In genomic region chr1:51288755-51289619, GRCm38 (mm10) we compare ENCODE assay signal across 8 mouse cellular contexts. TPM values are rescaled to one million over a fixed set of nuclear protein-coding genes. Genes with fewer than 3 reads are reported as not detected.
DNase-seq lines count a peak whose midpoint lies in the region; ATAC-seq and TF ChIP-seq lines count a peak whose summit lies in the region.

Gene Cavin2 (plus strand): TSS chr1:51289126.

- no peak for TF ChIP-seq POLR2A in CH12.LX (IDR thresholded peaks at IDR 0.05; ENCODE audit: low read depth, low read length)
- peak; percentile 66; the same call in 1 of the 2 replicates for TF ChIP-seq POLR2A in lung, adult 2 months (IDR thresholded peaks at IDR 0.05; ENCODE audit: borderline replicate concordance, extremely low read depth, low read depth, low read length)

- no peaks in the 10 kb centered on the region for H3K79me2 ChIP-seq in CH12.LX (replicated peaks; ENCODE audit: control insufficient read depth, extremely low read depth, insufficient read depth, poor library complexity, severe bottlenecking)

- no peaks in the 10 kb centered on the region for H3K9me3 ChIP-seq in CH12.LX (replicated peaks; ENCODE audit: low read length)
- no peaks in the 10 kb centered on the region for H3K9me3 ChIP-seq in intestine, embryonic 16.5 days (ENCODE audit: control insufficient read depth, low read length)
- H3K9me3 ChIP-seq in stomach, embryonic 16.5 days (replicated peaks; ENCODE audit: control insufficient read depth, low read length): no peaks in the 10 kb centered on the region

- no peaks in the 10 kb centered on the region for H3K27me3 ChIP-seq in CH12.LX (replicated peaks)
- H3K27me3 ChIP-seq in intestine, embryonic 16.5 days (replicated peaks; ENCODE audit: control insufficient read depth, insufficient read depth, low read length): no peaks in the 10 kb centered on the region
- no peaks in the 10 kb centered on the region for H3K27me3 ChIP-seq in stomach, embryonic 16.5 days (ENCODE audit: control insufficient read depth, insufficient read depth, low read length)

- no peak for TF ChIP-seq EP300 in CH12.LX (IDR thresholded peaks at IDR 0.05; ENCODE audit: low read length)

- no peaks in the 10 kb centered on the region for H3K36me3 ChIP-seq in CH12.LX (replicated peaks in 1 of 2; ENCODE audit: control insufficient read depth in 1 of 2, insufficient read depth in 1 of 2, low read length in 1 of 2)
- no peaks in the 10 kb centered on the region for H3K36me3 ChIP-seq in intestine, embryonic 16.5 days (ENCODE audit: control insufficient read depth, insufficient read depth, low read length)
- H3K36me3 ChIP-seq in stomach, embryonic 16.5 days (ENCODE audit: control insufficient read depth, insufficient read depth, low read length): no peaks in the 10 kb centered on the region

- peak in 1 of 2 experiments; percentile 22; a peak in 2 of 4 replicates for TF ChIP-seq CTCF in CH12.LX (conservative IDR thresholded peaks at IDR 0.05 in 1 of 2, IDR thresholded peaks at IDR 0.05 in 1 of 2; ENCODE audit: low read depth in 2 of 2, low read length in 2 of 2)
- peak; percentile 44 for TF ChIP-seq CTCF in lung, adult 2 months (IDR thresholded peaks at IDR 0.05; ENCODE audit: insufficient read depth, low read length)

- H3K9ac ChIP-seq in CH12.LX (ENCODE audit: insufficient read depth, low read depth): no peak within 1 kb of the TSS
- peak within 1 kb of the TSS; percentile 69 for H3K9ac ChIP-seq in intestine, embryonic 16.5 days (ENCODE audit: low read depth, low read length)
- peak within 1 kb of the TSS; percentile 76 for H3K9ac ChIP-seq in stomach, embryonic 16.5 days (ENCODE audit: low read length)

- DNase-seq in CH12.LX (ENCODE audit: extremely low read depth): no peak
- DNase-seq in adrenal gland, postnatal 4 days (ENCODE audit: low spot score in 2 of 2): peak in 1 of 2 experiments; percentile 12
- DNase-seq in gastrocnemius, postnatal 25 days: peak; percentile 65
- peak; percentile 77 for DNase-seq in lung, adult 2 months
- DNase-seq in thymus, postnatal 36 days: no peak
- DNase-seq in frontal cortex, postnatal 10 days (ENCODE audit: low spot score in 2 of 2): no peak

- in situ Hi-C loops in CH12.LX (cut with MboI; ENCODE audit: low pct_ligation_motif_present, low pct_unique_long_range_greater_than_20kb, low sequenced_read_pairs): no loop called here

- ATAC-seq in intestine, embryonic 16.5 days: peak; percentile 92
- peak; percentile 91 for ATAC-seq in stomach, embryonic 16.5 days (ENCODE audit: insufficient read depth, low FRiP score)

- H3K4me1 ChIP-seq in CH12.LX (ENCODE audit: control insufficient read depth in 1 of 2, insufficient read depth in 2 of 2): peaks cover 0 to 7% of the 10 kb centered on the region in 2 experiments; a peak in 1 of 4 replicates
- H3K4me1 ChIP-seq in intestine, embryonic 16.5 days (ENCODE audit: control insufficient read depth, insufficient read depth, low read length): peaks cover 10% of the 10 kb centered on the region
- H3K4me1 ChIP-seq in lung, adult 2 months (ENCODE audit: control insufficient read depth, insufficient read depth, low read length): peaks cover 4% of the 10 kb centered on the region; the same call in 1 of the 2 replicates
- peaks cover 15% of the 10 kb centered on the region for H3K4me1 ChIP-seq in stomach, embryonic 16.5 days (ENCODE audit: control insufficient read depth, insufficient read depth, low read length)

- WGBS in intestine, embryonic 16.5 days: 26% methylated on average over 17 of the region's 17 CpGs
- 6% methylated on average over 17 of the region's 17 CpGs for WGBS in lung, adult 2 months
- 19% methylated on average over 17 of the region's 17 CpGs for WGBS in stomach, embryonic 16.5 days

- peak within 1 kb of the TSS; percentile 54; the same call in 1 of the 2 replicates for H3K4me2 ChIP-seq in CH12.LX (ENCODE audit: insufficient read depth, low read depth, poor library complexity, severe bottlenecking)
- H3K4me2 ChIP-seq in intestine, embryonic 16.5 days (ENCODE audit: low read depth, low read length): peak within 1 kb of the TSS; percentile 55
- peak within 1 kb of the TSS; percentile 60 for H3K4me2 ChIP-seq in stomach, embryonic 16.5 days (ENCODE audit: low read depth, low read length)

- dilution Hi-C loops in CH12.LX (cut with MboI; ENCODE audit: extremely low pct_ligation_motif_present, extremely low pct_unique_long_range_greater_than_20kb, low sequenced_read_pairs): no loop called here

- TF ChIP-seq RAD21 in CH12.LX (IDR thresholded peaks at IDR 0.05; ENCODE audit: low read depth, low read length): no peak; the same call in 1 of the 2 replicates

- H3K27ac ChIP-seq in CH12.LX (ENCODE audit: insufficient read depth, low read depth): no peak within 1 kb of the TSS
- H3K27ac ChIP-seq in intestine, embryonic 16.5 days (ENCODE audit: low read length): peak within 1 kb of the TSS; percentile 93
- peak within 1 kb of the TSS; percentile 97 for H3K27ac ChIP-seq in stomach, embryonic 16.5 days (ENCODE audit: low read length)

- no peak within 1 kb of the TSS for H3K4me3 ChIP-seq in CH12.LX (replicated peaks in 1 of 3; ENCODE audit: low read depth in 2 of 3, low read length in 2 of 3, poor library complexity in 1 of 3)
- H3K4me3 ChIP-seq in intestine, embryonic 16.5 days (ENCODE audit: low read length): peak within 1 kb of the TSS; percentile 43
- peak within 1 kb of the TSS; percentile 88 for H3K4me3 ChIP-seq in lung, adult 2 months (replicated peaks; ENCODE audit: extremely low read depth, low read depth, low read length)
- H3K4me3 ChIP-seq in stomach, embryonic 16.5 days (replicated peaks; ENCODE audit: low read length): peak within 1 kb of the TSS; percentile 57

TF ChIP-seq in CH12.LX, 34 proteins besides CTCF, POLR2A, EP300 and RAD21:
- TF ChIP-seq SMC3 (IDR thresholded peaks at IDR 0.05; ENCODE audit: low read depth, low read length): 0 out of 2 replicates have a peak, but pooled peaks have one; percentile 8
- no peak for TF ChIP-seq BHLHE40 (IDR thresholded peaks at IDR 0.05; ENCODE audit: low read depth, low read length)
- no peak for TF ChIP-seq JUND (conservative IDR thresholded peaks at IDR 0.05; ENCODE audit: low read depth, low read length)
TF ChIP-seq in CH12.LX: peak in this region for 1.

RNA-seq across cellular contexts. Expression of gene Cavin2, which starts in this region (rescaled TPM):
- total RNA-seq in CH12.LX (2012; rRNA removed) (not detected in 2 replicates), CH12.LX (2014; rRNA removed) (not detected in 2 replicates)
- not detected in 2 replicates for polyA plus RNA-seq in CH12.LX (2012; ENCODE audit: insufficient read length, low read depth)
- 10 to 100 TPM; 50.8 to 56.3 TPM for total RNA-seq in adrenal gland, postnatal 4 days (2021)
- total RNA-seq in gastrocnemius, postnatal 25 days (2021): 10 to 100 TPM; 39.1 to 49.3 TPM
- polyA plus RNA-seq in intestine, embryonic 16.5 days (2015; fragmentation: Nextera tagmentation; extraction: Ambion mirVana): 72.7 and 76.3 TPM in 2 replicates
- 256 and 286 TPM in 2 replicates for polyA plus RNA-seq in lung, adult 2 months (2012; rRNA removed)
- polyA plus RNA-seq in stomach, embryonic 16.5 days (2015; fragmentation: Nextera tagmentation; extraction: Ambion mirVana): 91.8 and 97.7 TPM in 2 replicates

Comparison
In these comparisons a context has a peak if more than half of its experiments do, and no peak if none do; other contexts are left out.
1. RNA of gene Cavin2 (total RNA-seq): 50.8 to 56.3 TPM in adrenal gland, postnatal 4 days and 39.1 to 49.3 TPM in gastrocnemius, postnatal 25 days; not detected in CH12.LX; every median in the first group is over 10 times any median in the second.
2. RNA of gene Cavin2 (polyA plus RNA-seq): 256 to 286 TPM in lung, adult 2 months, 91.8 to 97.7 TPM in stomach, embryonic 16.5 days and 72.7 to 76.3 TPM in intestine, embryonic 16.5 days; not detected in CH12.LX; every median in the first group is over 10 times any median in the second.
3. DNase-seq: peak in gastrocnemius, postnatal 25 days (single experiment) and lung, adult 2 months (single experiment); none in CH12.LX (single experiment), thymus, postnatal 36 days (0 of 2) and frontal cortex, postnatal 10 days (0 of 2).
4. H3K4me3 ChIP-seq: peak in intestine, embryonic 16.5 days (single experiment), lung, adult 2 months (single experiment) and stomach, embryonic 16.5 days (single experiment); none in CH12.LX (0 of 3).
5. Peak in every context shown above with its lines, with median percentiles within 50 percentile points of each other: H3K4me2 ChIP-seq.